Mouse (Mus musculus) embryonic fibroblast, embryonic 13.5 days (primary cell): ENCODE results near the gene Snx30.

Experiments used
- CTCF ChIP-seq: IDR thresholded peaks from 2 replicates; pipeline ENCODE4 v1.5.1; 2011; ENCODE audit warnings: mild to moderate bottlenecking, control low read depth, low read length, moderate library complexity, borderline replicate concordance; ENCODE audit not compliant: insufficient read depth
- POLR2A ChIP-seq: IDR thresholded peaks from 2 replicates; pipeline ENCODE4 v1.6.1; 2011; ENCODE audit warnings: low read depth, mild to moderate bottlenecking, control low read depth, low read length, moderate library complexity

GRCm38 (mm10) chr4:59816477-59816876, 10.8 kb downstream of the Snx30 start:
- TF ChIP-seq POLR2A = no peak
- TF ChIP-seq CTCF = no peak
